Mouse (Mus musculus): ENCODE data around the gene Gm10800.
"Not testable (repeated sequence)": the region's sequence is repeated elsewhere in the genome, so short reads cannot be mapped to it uniquely, and the experiment has no call there.

Gm10800 gene

GRCm38 (mm10) chr2:98667201-98667600 is at the start of gene Gm10800:
Gene Gm10800, minus strand, starts transcription at chr2:98667301.
- not testable (repeated sequence) for DNase-seq (ENCODE audit: low read depth, low spot score)

- no peak for DNase-seq (ENCODE audit: low read depth, low spot score)
These were observed 30.4 kb upstream of the Gm10800 start for GRCm38 (mm10) chr2:98697533-98697932.

- not testable (repeated sequence) for DNase-seq (ENCODE audit: low read depth, low spot score)
These were observed 5.2 kb downstream of the Gm10800 start, which contains the start of gene Gm10801 for GRCm38 (mm10) chr2:98661937-98662336. Gene Gm10801, plus strand, starts transcription at chr2:98662237.

All from skeletal muscle tissue, adult 2 months (tissue).